ENCODE assay signal across 22 mouse cellular contexts in the genomic region with DNA sequence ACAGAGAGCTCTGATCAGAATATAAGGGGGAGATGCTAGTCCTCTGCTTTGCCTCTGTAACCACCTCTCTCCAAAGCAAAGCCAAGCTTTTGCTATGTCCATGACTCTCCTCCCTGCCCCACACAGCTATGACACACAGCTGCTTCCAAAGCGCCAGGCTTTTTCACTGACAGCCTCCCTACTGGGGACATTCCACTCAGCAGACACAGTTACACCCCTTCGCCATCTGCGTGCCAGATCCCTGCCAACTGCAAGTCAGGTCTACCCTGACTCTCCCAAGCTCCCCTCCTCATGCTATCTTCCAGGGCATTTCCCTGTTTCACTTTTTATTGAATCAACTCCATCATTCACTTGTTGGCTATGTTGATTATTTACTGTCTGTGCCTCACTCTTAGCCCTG.
A peak's percentile ranks its signal among the peaks of the same experiment; 100 is the strongest.
DNase-seq lines count a peak whose midpoint lies in the region; ATAC-seq and TF ChIP-seq lines count a peak whose summit lies in the region.
"Had no signal": no experiment of that assay in that cellular context is flagged by ENCODE, and none has a peak within 500 bp of the region (broad histone marks: within the 10 kb centered on the region; RNA-seq: fewer than 3 reads in every experiment).

No protein-coding gene starts in this region.

- no peak for TF ChIP-seq CTCF in hindbrain, postnatal 0 days (IDR thresholded peaks at IDR 0.05; ENCODE audit: low read depth)

- no peak overlapping the region for H3K4me3 ChIP-seq in hindbrain, postnatal 0 days (ENCODE audit: low read length)
- H3K4me3 ChIP-seq in hindbrain, embryonic 14.5 days (replicated peaks; ENCODE audit: low read length) = no peak overlapping the region
- H3K4me3 ChIP-seq: heart, embryonic 15.5 days; limb, embryonic 13.5 days; lung, embryonic 15.5 days; neural tube, embryonic 12.5 days had no signal

- H3K27ac ChIP-seq in hindbrain, postnatal 0 days = no peak overlapping the region
- no peak overlapping the region for H3K27ac ChIP-seq in hindbrain, embryonic 14.5 days
- H3K27ac ChIP-seq: heart, embryonic 15.5 days; limb, embryonic 13.5 days; liver, embryonic 14.5 days; lung, embryonic 15.5 days; neural tube, embryonic 12.5 days had no signal

- no peak overlapping the region for H3K4me2 ChIP-seq in hindbrain, postnatal 0 days (ENCODE audit: low read depth, low read length)
- H3K4me2 ChIP-seq in hindbrain, embryonic 14.5 days (replicated peaks) = no peak overlapping the region
- H3K4me2 ChIP-seq: heart, embryonic 15.5 days; limb, embryonic 13.5 days; lung, embryonic 15.5 days; neural tube, embryonic 12.5 days had no signal

- no peak overlapping the region for H3K9ac ChIP-seq in hindbrain, postnatal 0 days (replicated peaks; ENCODE audit: low read length)
- no peak overlapping the region for H3K9ac ChIP-seq in hindbrain, embryonic 14.5 days
- H3K9ac ChIP-seq: heart, embryonic 15.5 days; limb, embryonic 13.5 days; liver, embryonic 14.5 days; lung, embryonic 15.5 days; neural tube, embryonic 12.5 days had no signal

- H3K36me3 ChIP-seq in hindbrain, postnatal 0 days (ENCODE audit: insufficient read depth, low read length) = no peaks in the 10 kb centered on the region
- H3K36me3 ChIP-seq in hindbrain, embryonic 14.5 days (replicated peaks; ENCODE audit: control insufficient read depth, insufficient read depth) = no peaks in the 10 kb centered on the region
- H3K36me3 ChIP-seq: G1E; heart, embryonic 15.5 days; limb, embryonic 13.5 days; lung, embryonic 15.5 days; neural tube, embryonic 12.5 days had no signal

- DNase-seq in cerebellum, postnatal 10 days = peak; percentile 40 to 72
- DNase-seq in cerebellum, adult 9-10 months = no peak
- peak; percentile 63 for DNase-seq in hindbrain, postnatal 0 days (ENCODE audit: low spot score)
- no peak for DNase-seq in hindbrain, embryonic 14.5 days (ENCODE audit: low spot score)
- peak; percentile 15 for DNase-seq in right cerebral cortex, postnatal 14 days
- no peak for DNase-seq in right cerebral cortex, adult 2 months (ENCODE audit: low spot score in 2 of 2)
- DNase-seq: adrenal gland, postnatal 14 days; cerebellum, postnatal 36 days; gastrocnemius, postnatal 14 days; kidney, adult 9 months; kidney, postnatal 36 days; lung, postnatal 4 days; spleen, adult 18-20 months; thymus, postnatal 36 days had no signal

- peak; percentile 69 for ATAC-seq in hindbrain, postnatal 0 days
- no peak for ATAC-seq in hindbrain, embryonic 14.5 days (ENCODE audit: low FRiP score)
- no peak for ATAC-seq in inflammation-experienced regulatory T-cells, adult 6 months
- ATAC-seq: activated CD4-positive, CD25-positive, alpha-beta regulatory T cell, adult 4 months had no signal

- H3K4me1 ChIP-seq in hindbrain, postnatal 0 days (ENCODE audit: insufficient read depth, low read length) = no peaks in the 10 kb centered on the region
- H3K4me1 ChIP-seq in hindbrain, embryonic 14.5 days (replicated peaks; ENCODE audit: control insufficient read depth, insufficient read depth, low read length) = no peaks in the 10 kb centered on the region
- H3K4me1 ChIP-seq: heart, embryonic 15.5 days; lung, embryonic 15.5 days; neural tube, embryonic 12.5 days had no signal

- H3K27me3 ChIP-seq in hindbrain, postnatal 0 days (ENCODE audit: insufficient read depth, low read length) = no peaks in the 10 kb centered on the region
- H3K27me3 ChIP-seq in hindbrain, embryonic 14.5 days (ENCODE audit: control insufficient read depth, insufficient read depth, low read length) = no peaks in the 10 kb centered on the region
- H3K27me3 ChIP-seq: heart, embryonic 15.5 days; lung, embryonic 15.5 days; neural tube, embryonic 12.5 days had no signal

- H3K9me3 ChIP-seq in hindbrain, postnatal 0 days (ENCODE audit: low read length) = no peaks in the 10 kb centered on the region
- no peaks in the 10 kb centered on the region for H3K9me3 ChIP-seq in hindbrain, embryonic 14.5 days (ENCODE audit: control insufficient read depth, low read length)
- H3K9me3 ChIP-seq: heart, embryonic 15.5 days; limb, embryonic 13.5 days; lung, embryonic 15.5 days; neural tube, embryonic 12.5 days had no signal

- 44% methylated on average over 3 of the region's 3 CpGs for WGBS in hindbrain, postnatal 0 days
- 72% methylated on average over 3 of the region's 3 CpGs for WGBS in hindbrain, embryonic 14.5 days

Comparison
In these comparisons a context has a peak if more than half of its experiments do, and no peak if none do; other contexts are left out.
1. DNase-seq: peak in cerebellum, postnatal 10 days (2 of 2), hindbrain, postnatal 0 days (single experiment) and right cerebral cortex, postnatal 14 days (single experiment); none in cerebellum, adult 9-10 months (single experiment), hindbrain, embryonic 14.5 days (single experiment) and right cerebral cortex, adult 2 months (0 of 2).